8 mouse cellular contexts compared by ENCODE assay signal in genomic region chr1:177150344-177151021, GRCm38 (mm10).
A peak's percentile ranks its signal among the peaks of the same experiment; 100 is the strongest.
DNase-seq lines count a peak whose midpoint lies in the region; ATAC-seq and TF ChIP-seq lines count a peak whose summit lies in the region.

No protein-coding gene starts in this region.

- no peaks in the 10 kb centered on the region for H3K9me3 ChIP-seq in kidney, embryonic 16.5 days (ENCODE audit: low read length)
- H3K9me3 ChIP-seq in forebrain, embryonic 10.5 days = no peaks in the 10 kb centered on the region
- no peaks in the 10 kb centered on the region for H3K9me3 ChIP-seq in midbrain, embryonic 13.5 days

- peak; percentile 81; the same call in 1 of the 2 replicates for ATAC-seq in kidney, embryonic 16.5 days (ENCODE audit: low FRiP score, low TSS enrichment)
- peak; percentile 94 for ATAC-seq in midbrain, embryonic 13.5 days

- no peak for TF ChIP-seq POLR2A in kidney, adult 2 months (IDR thresholded peaks at IDR 0.05; ENCODE audit: low read depth, low read length)
- no peak for TF ChIP-seq POLR2A in brain, embryonic 14.5 days (IDR thresholded peaks at IDR 0.05; ENCODE audit: borderline replicate concordance, extremely low read depth, insufficient read depth, insufficient read length, poor library complexity, severe bottlenecking)

- H3K36me3 ChIP-seq in kidney, embryonic 16.5 days (ENCODE audit: insufficient read depth, low read length) = no peaks in the 10 kb centered on the region
- no peaks in the 10 kb centered on the region for H3K36me3 ChIP-seq in kidney, adult 2 months (ENCODE audit: control insufficient read depth, insufficient read depth, low read length)
- no peaks in the 10 kb centered on the region for H3K36me3 ChIP-seq in forebrain, embryonic 10.5 days (replicated peaks)
- H3K36me3 ChIP-seq in midbrain, embryonic 13.5 days = no peaks in the 10 kb centered on the region

- no peaks in the 10 kb centered on the region for H3K27me3 ChIP-seq in kidney, embryonic 16.5 days (ENCODE audit: insufficient read depth, low read length)
- no peaks in the 10 kb centered on the region for H3K27me3 ChIP-seq in kidney, adult 2 months (replicated peaks; ENCODE audit: control insufficient read depth, insufficient read depth, low read length)
- H3K27me3 ChIP-seq in forebrain, embryonic 10.5 days (ENCODE audit: poor library complexity, severe bottlenecking) = no peaks in the 10 kb centered on the region
- H3K27me3 ChIP-seq in midbrain, embryonic 13.5 days = no peaks in the 10 kb centered on the region

- H3K9ac ChIP-seq in kidney, embryonic 16.5 days (replicated peaks; ENCODE audit: low read length) = no peak overlapping the region
- peak overlapping the region; percentile 8; the same call in 1 of the 2 replicates for H3K9ac ChIP-seq in midbrain, embryonic 13.5 days (replicated peaks)

- no peak for TF ChIP-seq CTCF in kidney, adult 2 months (conservative IDR thresholded peaks at IDR 0.05; ENCODE audit: insufficient read depth, insufficient read length, low read depth, low read length)
- TF ChIP-seq CTCF in brain, embryonic 14.5 days (IDR thresholded peaks at IDR 0.05; ENCODE audit: borderline replicate concordance, extremely low read depth, insufficient read depth, insufficient read length) = no peak

- 0 out of 2 replicates have a peak, but pooled peaks cover 9% of the 10 kb centered on the region for H3K4me1 ChIP-seq in kidney, embryonic 16.5 days (ENCODE audit: insufficient read depth, low read length)
- H3K4me1 ChIP-seq in kidney, adult 2 months (ENCODE audit: control insufficient read depth, insufficient read depth, low read length) = no peaks in the 10 kb centered on the region
- peaks cover 57% of the 10 kb centered on the region for H3K4me1 ChIP-seq in forebrain, embryonic 10.5 days
- H3K4me1 ChIP-seq in midbrain, embryonic 13.5 days (replicated peaks) = peaks cover 31% of the 10 kb centered on the region

- 0 out of 2 replicates have a peak overlapping the region, but pooled peaks have one; percentile 21 for H3K4me2 ChIP-seq in kidney, embryonic 16.5 days (replicated peaks; ENCODE audit: low read depth, low read length)
- peak overlapping the region; percentile 43 for H3K4me2 ChIP-seq in midbrain, embryonic 13.5 days (replicated peaks)

- H3K27ac ChIP-seq in kidney, embryonic 16.5 days (ENCODE audit: low read length) = peak overlapping the region; percentile 12; the same call in 1 of the 2 replicates
- no peak overlapping the region for H3K27ac ChIP-seq in kidney, adult 2 months (ENCODE audit: insufficient read depth, low read depth, low read length)
- peak overlapping the region; percentile 66 for H3K27ac ChIP-seq in forebrain, embryonic 10.5 days
- H3K27ac ChIP-seq in midbrain, embryonic 13.5 days = peak overlapping the region; percentile 75

- 31% methylated on average over 11 of the region's 11 CpGs for WGBS in kidney, embryonic 16.5 days
- 51% methylated on average over 11 of the region's 11 CpGs for whole genome bisulfite sequencing in kidney, adult 2 months
- 11% methylated on average over 11 of the region's 11 CpGs for WGBS in forebrain, embryonic 10.5 days
- WGBS in midbrain, embryonic 13.5 days = 1% methylated on average over 11 of the region's 11 CpGs

- peak overlapping the region; percentile 11; the same call in 1 of the 2 replicates for H3K4me3 ChIP-seq in kidney, embryonic 16.5 days (ENCODE audit: low read length)
- no peak overlapping the region for H3K4me3 ChIP-seq in kidney, adult 2 months (ENCODE audit: insufficient read depth, low read depth, low read length)
- peak overlapping the region; percentile 25; the same call in 1 of the 2 replicates for H3K4me3 ChIP-seq in forebrain, embryonic 10.5 days
- peak overlapping the region; percentile 25 for H3K4me3 ChIP-seq in midbrain, embryonic 13.5 days (replicated peaks)

- DNase-seq in kidney, adult 2 months = no peak
- peak; percentile 97 for DNase-seq in brain, embryonic 14.5 days (ENCODE audit: low read depth)
- DNase-seq in forebrain, embryonic 10.5 days (ENCODE audit: extremely low spot score, low spot score) = peak; percentile 25
- no peak for DNase-seq in urinary bladder, postnatal 36 days (ENCODE audit: low spot score in 2 of 2)
- DNase-seq in adrenal gland, adult 8-10 months = no peak
- no peak for DNase-seq in cerebellum, adult 8-10 months

Comparison
In these comparisons a context has a peak if more than half of its experiments do, and no peak if none do; other contexts are left out.
1. DNase-seq: peak in brain, embryonic 14.5 days (single experiment) and forebrain, embryonic 10.5 days (single experiment); none in kidney, adult 2 months (single experiment), urinary bladder, postnatal 36 days (0 of 2), adrenal gland, adult 8-10 months (single experiment) and cerebellum, adult 8-10 months (single experiment).